Mouse (Mus musculus): ENCODE measurements at regions not wholly inside any gene's neighbourhood (a gene's known extent, or its start where the extent isn't known, plus 50 kb on each side); places are given as distances from the start of the nearest gene placed in this dataset.
A peak's percentile ranks its signal among the peaks of the same experiment; 100 is the strongest.

GRCm38 (mm10) chr3:36330656-36331055 lies 108.5 kb upstream of the Qrfpr start:
- no peaks in the 10 kb centered on the region for H3K27me3 ChIP-seq (ENCODE audit: control insufficient read depth, insufficient read depth, low read length)
- H3K36me3 ChIP-seq (ENCODE audit: control insufficient read depth, insufficient read depth, low read length) = no peaks in the 10 kb centered on the region
- no peak overlapping the region for H3K4me2 ChIP-seq (replicated peaks; ENCODE audit: low read depth)
- TF ChIP-seq EP300 (optimal IDR thresholded peaks at IDR 0.05) (no peak), CTCF (IDR thresholded peaks at IDR 0.05; ENCODE audit: low read depth) (peak; percentile 74)
- DNase-seq (ENCODE audit: low spot score) = peak; percentile 39
- no peak overlapping the region for H3K4me3 ChIP-seq (ENCODE audit: low read depth, low read length)
- no peaks in the 10 kb centered on the region for H3K9me3 ChIP-seq (ENCODE audit: control insufficient read depth, low read length)
- ATAC-seq (ENCODE audit: low FRiP score, low TSS enrichment) = no peak
- 25% methylated on average over 9 of the region's 9 CpGs for WGBS
- no peaks in the 10 kb centered on the region for H3K4me1 ChIP-seq (replicated peaks; ENCODE audit: control insufficient read depth, insufficient read depth)
- H3K9ac ChIP-seq (ENCODE audit: low read length) = no peak overlapping the region
- H3K27ac ChIP-seq (replicated peaks) = no peak overlapping the region

GRCm38 (mm10) chr3:36329631-36330030 lies 107.5 kb upstream of the Qrfpr start:
- H3K27ac ChIP-seq (replicated peaks) = no peak overlapping the region
- no peaks in the 10 kb centered on the region for H3K27me3 ChIP-seq (ENCODE audit: control insufficient read depth, insufficient read depth, low read length)
- H3K9me3 ChIP-seq (ENCODE audit: control insufficient read depth, low read length) = no peaks in the 10 kb centered on the region
- no peak overlapping the region for H3K4me3 ChIP-seq (ENCODE audit: low read depth, low read length)
- DNase-seq (ENCODE audit: low spot score) = no peak
- no peak overlapping the region for H3K9ac ChIP-seq (ENCODE audit: low read length)
- no peak overlapping the region for H3K4me2 ChIP-seq (replicated peaks; ENCODE audit: low read depth)
- TF ChIP-seq CTCF (IDR thresholded peaks at IDR 0.05; ENCODE audit: low read depth) = no peak
- no peak for TF ChIP-seq EP300 (optimal IDR thresholded peaks at IDR 0.05)
- no peak for ATAC-seq (ENCODE audit: low FRiP score, low TSS enrichment)
- WGBS = 80% methylated on average over 7 of the region's 7 CpGs
- H3K36me3 ChIP-seq (ENCODE audit: control insufficient read depth, insufficient read depth, low read length) = no peaks in the 10 kb centered on the region
- no peaks in the 10 kb centered on the region for H3K4me1 ChIP-seq (replicated peaks; ENCODE audit: control insufficient read depth, insufficient read depth)

GRCm38 (mm10) chr3:36328927-36329326 lies 106.8 kb upstream of the Qrfpr start:
- Histone ChIP-seq H3K4me1 (replicated peaks; ENCODE audit: control insufficient read depth, insufficient read depth) (no peaks in the 10 kb centered on the region), H3K4me3 (ENCODE audit: low read depth, low read length) (no peak overlapping the region), H3K9ac (ENCODE audit: low read length) (no peak overlapping the region), H3K4me2 (replicated peaks; ENCODE audit: low read depth) (no peak overlapping the region), H3K27ac (replicated peaks) (no peak overlapping the region), H3K27me3 (ENCODE audit: control insufficient read depth, insufficient read depth, low read length) (no peaks in the 10 kb centered on the region), H3K36me3 (ENCODE audit: control insufficient read depth, insufficient read depth, low read length) (no peaks in the 10 kb centered on the region), H3K9me3 (ENCODE audit: control insufficient read depth, low read length) (no peaks in the 10 kb centered on the region)
- TF ChIP-seq CTCF (IDR thresholded peaks at IDR 0.05; ENCODE audit: low read depth) = no peak
- TF ChIP-seq EP300 (optimal IDR thresholded peaks at IDR 0.05) = no peak
- WGBS = 74% methylated on average over 2 of the region's 2 CpGs
- ATAC-seq (ENCODE audit: low FRiP score, low TSS enrichment) (no peak), DNase-seq (ENCODE audit: low spot score) (no peak)

- Histone ChIP-seq H3K27ac (replicated peaks) (no peak overlapping the region), H3K9ac (ENCODE audit: low read length) (no peak overlapping the region), H3K4me1 (replicated peaks; ENCODE audit: control insufficient read depth, insufficient read depth) (no peaks in the 10 kb centered on the region), H3K4me2 (replicated peaks; ENCODE audit: low read depth) (no peak overlapping the region), H3K27me3 (ENCODE audit: control insufficient read depth, insufficient read depth, low read length) (no peaks in the 10 kb centered on the region), H3K9me3 (ENCODE audit: control insufficient read depth, low read length) (no peaks in the 10 kb centered on the region), H3K4me3 (ENCODE audit: low read depth, low read length) (no peak overlapping the region), H3K36me3 (ENCODE audit: control insufficient read depth, insufficient read depth, low read length) (no peaks in the 10 kb centered on the region)
- ATAC-seq (ENCODE audit: low FRiP score, low TSS enrichment) (no peak), DNase-seq (ENCODE audit: low spot score) (no peak)
- no peak for TF ChIP-seq CTCF (IDR thresholded peaks at IDR 0.05; ENCODE audit: low read depth)
- no peak for TF ChIP-seq EP300 (optimal IDR thresholded peaks at IDR 0.05)
Measured at GRCm38 (mm10) chr3:36318635-36319034, 96.5 kb upstream of the Qrfpr start.

- no peaks in the 10 kb centered on the region for H3K4me1 ChIP-seq (replicated peaks; ENCODE audit: control insufficient read depth, insufficient read depth)
- H3K36me3 ChIP-seq (ENCODE audit: control insufficient read depth, insufficient read depth, low read length) = no peaks in the 10 kb centered on the region
- H3K4me2 ChIP-seq (replicated peaks; ENCODE audit: low read depth) = no peak overlapping the region
- H3K27me3 ChIP-seq (ENCODE audit: control insufficient read depth, insufficient read depth, low read length) = no peaks in the 10 kb centered on the region
- TF ChIP-seq CTCF (IDR thresholded peaks at IDR 0.05; ENCODE audit: low read depth) = no peak
- TF ChIP-seq EP300 (optimal IDR thresholded peaks at IDR 0.05) = no peak
- whole genome bisulfite sequencing = 11% methylated on average over 3 of the region's 3 CpGs
- no peak for DNase-seq (ENCODE audit: low spot score)
- ATAC-seq (ENCODE audit: low FRiP score, low TSS enrichment) = no peak
- no peaks in the 10 kb centered on the region for H3K9me3 ChIP-seq (ENCODE audit: control insufficient read depth, low read length)
- H3K9ac ChIP-seq (ENCODE audit: low read length) = no peak overlapping the region
- no peak overlapping the region for H3K4me3 ChIP-seq (ENCODE audit: low read depth, low read length)
- no peak overlapping the region for H3K27ac ChIP-seq (replicated peaks)
Measured at GRCm38 (mm10) chr3:36311337-36311736, 89.2 kb upstream of the Qrfpr start.

GRCm38 (mm10) chr3:36310642-36311267 lies 88.6 kb upstream of the Qrfpr start:
- TF ChIP-seq CTCF (IDR thresholded peaks at IDR 0.05; ENCODE audit: low read depth) (no peak), EP300 (optimal IDR thresholded peaks at IDR 0.05) (no peak)
- ATAC-seq (ENCODE audit: low FRiP score, low TSS enrichment) (no peak), DNase-seq (ENCODE audit: low spot score) (no peak)
- H3K27ac ChIP-seq (replicated peaks) = no peak overlapping the region
- no peak overlapping the region for H3K9ac ChIP-seq (ENCODE audit: low read length)
- WGBS = 3% methylated on average over 9 of the region's 9 CpGs
- no peaks in the 10 kb centered on the region for H3K4me1 ChIP-seq (replicated peaks; ENCODE audit: control insufficient read depth, insufficient read depth)
- H3K9me3 ChIP-seq (ENCODE audit: control insufficient read depth, low read length) = no peaks in the 10 kb centered on the region
- no peaks in the 10 kb centered on the region for H3K27me3 ChIP-seq (ENCODE audit: control insufficient read depth, insufficient read depth, low read length)
- H3K4me3 ChIP-seq (ENCODE audit: low read depth, low read length) = no peak overlapping the region
- no peak overlapping the region for H3K4me2 ChIP-seq (replicated peaks; ENCODE audit: low read depth)
- no peaks in the 10 kb centered on the region for H3K36me3 ChIP-seq (ENCODE audit: control insufficient read depth, insufficient read depth, low read length)

All from stomach, postnatal 0 days (tissue).